In the genomic region with DNA sequence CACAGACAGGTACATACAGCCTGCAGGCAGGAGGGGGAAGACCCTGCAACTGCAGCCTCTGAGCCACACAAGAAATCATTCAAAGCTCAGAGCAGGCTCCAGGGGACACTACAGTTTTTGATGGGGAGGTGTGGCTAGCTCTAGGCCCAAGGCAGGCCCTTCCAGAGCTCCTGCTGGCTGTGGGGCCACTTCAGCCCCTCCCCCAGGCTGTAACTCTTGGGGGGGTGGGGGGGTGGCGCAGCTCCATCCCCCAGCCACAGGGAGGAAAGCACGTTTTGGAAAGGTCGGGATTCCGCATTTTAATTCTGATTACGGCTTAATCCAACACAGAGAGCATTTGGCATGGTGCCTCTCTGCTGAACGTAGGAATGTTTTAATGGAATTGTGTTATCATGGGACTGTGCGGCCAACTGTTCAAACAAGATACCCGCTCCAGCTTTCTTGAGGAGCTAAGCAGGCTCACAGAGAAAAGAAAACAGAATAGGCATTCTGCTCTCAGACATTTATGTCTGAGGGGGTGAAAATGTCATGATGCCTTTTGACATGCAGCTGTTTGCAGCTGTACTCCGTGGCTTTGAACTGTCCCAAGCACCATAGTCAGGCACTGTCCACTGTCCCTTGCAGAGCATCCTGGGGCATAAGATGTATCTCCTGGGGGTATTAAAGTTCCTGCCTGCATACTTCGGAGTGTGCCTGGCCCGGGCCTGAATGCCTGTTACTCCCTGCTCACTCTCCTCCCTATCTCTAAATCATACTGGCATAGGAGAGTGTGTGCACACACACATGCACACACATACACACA, we compare ENCODE assay signal across 9 mouse cellular contexts.
DNase-seq lines count a peak whose midpoint lies in the region; TF ChIP-seq lines count a peak whose summit lies in the region.
"Had no signal": no experiment of that assay in that cellular context is flagged by ENCODE, and none has a peak within 500 bp of the region (broad histone marks: within the 10 kb centered on the region; RNA-seq: fewer than 3 reads in every experiment).

No protein-coding gene starts in this region.

- no peak for TF ChIP-seq CTCF in brain, embryonic 14.5 days (IDR thresholded peaks at IDR 0.05; ENCODE audit: borderline replicate concordance, extremely low read depth, insufficient read depth, insufficient read length)

- peak; percentile 21 for DNase-seq in heart, adult 8-10 months (ENCODE audit: low spot score)
- DNase-seq in heart, postnatal 36 days: no peak
- peak; percentile 88 for DNase-seq in brain, embryonic 14.5 days (ENCODE audit: low read depth)
- DNase-seq in heart, postnatal 10 days: peak; percentile 68 to 70
- peak; percentile 13 for DNase-seq in lung, postnatal 36 days
- DNase-seq in left cerebral cortex, postnatal 25 days (ENCODE audit: low spot score in 2 of 2): no peak
- DNase-seq in urinary bladder, postnatal 10 days (ENCODE audit: low spot score): no peak
- no peak for DNase-seq in thymus, postnatal 4 days
- DNase-seq: left cerebral cortex, postnatal 4 days had no signal

- intact Hi-C loops in heart, postnatal 36 days (cut with DNase I): no loop called here
- intact Hi-C loops in heart, postnatal 10 days (cut with DNase I): no loop called here
- intact Hi-C loops in left cerebral cortex, postnatal 25 days (cut with DNase I): no loop called here

- no peak for TF ChIP-seq POLR2A in brain, embryonic 14.5 days (IDR thresholded peaks at IDR 0.05; ENCODE audit: borderline replicate concordance, extremely low read depth, insufficient read depth, insufficient read length, poor library complexity, severe bottlenecking)

Comparison
In these comparisons a context has a peak if more than half of its experiments do, and no peak if none do; other contexts are left out.
1. DNase-seq: peak in heart, adult 8-10 months (single experiment), brain, embryonic 14.5 days (single experiment), heart, postnatal 10 days (2 of 2) and lung, postnatal 36 days (single experiment); none in heart, postnatal 36 days (0 of 2), left cerebral cortex, postnatal 25 days (0 of 2), urinary bladder, postnatal 10 days (single experiment) and thymus, postnatal 4 days (single experiment).